Mouse (Mus musculus): ENCODE results near the gene Porcn. TPM values are rescaled to one million over a fixed set of nuclear protein-coding genes. Genes with fewer than 3 reads are reported as not detected.
A peak's percentile ranks its signal among the peaks of the same experiment; 100 is the strongest.

Porcn gene
- not detected in 2 replicates for polyA plus RNA-seq (2012; ENCODE audit: insufficient read depth, insufficient read length, low replicate concordance, missing spikeins)

DNA sequence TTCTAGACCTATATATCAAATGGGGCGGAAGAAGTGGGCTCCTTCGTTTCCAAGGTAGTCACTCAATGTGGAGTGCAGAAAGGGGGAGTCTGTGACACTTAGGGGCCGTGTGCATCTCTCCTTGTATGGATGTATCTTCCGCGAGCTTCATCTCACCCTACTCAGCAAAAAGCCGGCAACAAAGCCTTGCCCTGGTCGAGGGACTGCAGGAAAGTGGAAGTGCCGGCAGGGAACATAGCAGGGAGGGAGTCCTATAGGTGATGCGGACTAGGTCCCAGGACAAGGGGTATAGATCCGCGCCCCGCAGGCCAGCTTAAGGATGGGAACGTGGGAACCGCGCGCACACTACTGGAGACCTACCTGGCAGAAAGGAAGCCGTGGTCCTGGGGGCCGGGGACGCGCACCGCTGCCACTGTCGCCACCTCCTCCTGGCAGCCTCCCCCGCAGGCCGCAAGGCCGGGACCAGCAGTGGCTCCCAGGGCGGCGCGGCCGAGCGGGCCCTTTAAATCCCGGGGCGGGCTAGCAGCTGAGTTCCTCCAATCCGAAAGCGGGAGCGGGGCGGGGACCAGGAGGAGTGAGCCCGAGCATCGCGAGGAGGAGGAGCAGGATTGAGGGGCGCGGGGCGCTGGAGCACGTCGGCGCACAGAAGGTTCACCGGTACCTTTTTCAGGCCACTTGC, at the start of gene Porcn:
Porcn (minus strand) TSS at position 511 of the 679 bp plus-strand sequence.
- H3K4me3 ChIP-seq (ENCODE audit: insufficient read depth, low read depth, low read length) = peak within 1 kb of the TSS; percentile 83
- H3K4me1 ChIP-seq (ENCODE audit: control insufficient read depth, insufficient read depth, low read length) = peaks cover 14% of the 10 kb centered on the region; the same call in 1 of the 2 replicates
- peak within 1 kb of the TSS; percentile 33; the same call in 1 of the 2 replicates for H3K27ac ChIP-seq (ENCODE audit: insufficient read depth, low read depth, low read length)
- WGBS = 11% methylated on average over 41 of the region's 46 CpGs
- no peak for TF ChIP-seq CTCF (IDR thresholded peaks at IDR 0.05; ENCODE audit: insufficient read depth, low read depth, low read length)
- peak; percentile 60; the same call in 1 of the 2 replicates for TF ChIP-seq POLR2A (IDR thresholded peaks at IDR 0.05; ENCODE audit: insufficient read depth, low read depth, low read length)

DNA sequence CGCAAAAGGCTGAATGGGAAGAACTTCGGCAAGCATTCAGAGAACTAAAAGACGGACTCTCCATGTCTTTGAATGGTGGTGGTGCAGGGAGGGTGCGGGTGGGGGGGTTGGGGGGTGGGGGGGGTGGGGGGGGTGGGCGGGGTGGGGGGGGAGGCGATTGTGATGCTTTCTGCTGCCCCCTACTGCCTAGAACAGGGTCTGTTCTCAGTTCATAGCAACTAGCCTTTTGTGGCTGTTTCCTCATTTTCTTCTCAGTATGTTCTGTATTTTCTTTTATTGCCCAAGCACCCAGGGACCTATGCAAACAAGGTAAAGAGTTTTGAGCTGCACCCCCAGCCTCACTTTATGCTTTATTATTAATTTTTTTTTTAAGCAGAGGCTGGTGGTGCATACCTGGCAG, 49.5 kb upstream of the Porcn start:
- WGBS = 16% methylated on average over 4 of the region's 6 CpGs
- Histone ChIP-seq H3K4me1 (ENCODE audit: control insufficient read depth, insufficient read depth, low read length) (no peaks in the 10 kb centered on the region), H3K27ac (ENCODE audit: insufficient read depth, low read depth, low read length) (no peak overlapping the region), H3K4me3 (ENCODE audit: insufficient read depth, low read depth, low read length) (no peak overlapping the region)
- no peak for TF ChIP-seq CTCF (IDR thresholded peaks at IDR 0.05; ENCODE audit: insufficient read depth, low read depth, low read length)
- no peak for TF ChIP-seq POLR2A (IDR thresholded peaks at IDR 0.05; ENCODE audit: insufficient read depth, low read depth, low read length)

DNA sequence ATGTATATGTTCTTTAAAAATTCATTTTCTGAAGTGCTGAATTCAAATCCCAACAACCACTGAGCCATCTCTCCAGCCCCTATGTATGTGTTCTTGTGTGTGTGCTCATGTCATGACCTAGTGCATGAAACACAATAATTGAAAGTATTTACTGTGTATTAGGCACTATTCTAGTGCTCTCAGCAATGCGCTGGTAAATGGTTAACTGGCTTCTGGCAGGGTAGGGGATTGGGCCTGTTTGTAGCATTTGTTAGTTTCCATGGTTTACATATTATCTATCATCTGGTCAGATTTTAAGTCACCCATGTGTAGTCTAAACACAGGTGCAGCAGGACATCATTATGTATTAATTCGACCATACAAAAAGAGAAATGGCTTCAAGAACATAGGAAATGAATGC, 47.4 kb upstream of the Porcn start:
- 81% methylated on average over 2 of the region's 2 CpGs for WGBS
- H3K4me1 ChIP-seq (ENCODE audit: control insufficient read depth, insufficient read depth, low read length) = no peaks in the 10 kb centered on the region
- no peak overlapping the region for H3K27ac ChIP-seq (ENCODE audit: insufficient read depth, low read depth, low read length)
- H3K4me3 ChIP-seq (ENCODE audit: insufficient read depth, low read depth, low read length) = no peak overlapping the region
- no peak for TF ChIP-seq POLR2A (IDR thresholded peaks at IDR 0.05; ENCODE audit: insufficient read depth, low read depth, low read length)
- TF ChIP-seq CTCF (IDR thresholded peaks at IDR 0.05; ENCODE audit: insufficient read depth, low read depth, low read length) = no peak

GRCm38 (mm10) chrX:8252334-8253285, 46.3 kb upstream of the Porcn start, which contains the start of gene Ftsj1:
TSS of gene Ftsj1 (minus strand) at chrX:8252406.
- 12% methylated on average over 45 of the region's 45 CpGs for WGBS
- Histone ChIP-seq H3K27ac (ENCODE audit: insufficient read depth, low read depth, low read length) (peak within 1 kb of the TSS; percentile 97), H3K4me3 (ENCODE audit: insufficient read depth, low read depth, low read length) (peak within 1 kb of the TSS; percentile 86), H3K4me1 (ENCODE audit: control insufficient read depth, insufficient read depth, low read length) (no peaks in the 10 kb centered on the region)
- TF ChIP-seq POLR2A (IDR thresholded peaks at IDR 0.05; ENCODE audit: insufficient read depth, low read depth, low read length) (no peak), CTCF (IDR thresholded peaks at IDR 0.05; ENCODE audit: insufficient read depth, low read depth, low read length) (no peak)

DNA sequence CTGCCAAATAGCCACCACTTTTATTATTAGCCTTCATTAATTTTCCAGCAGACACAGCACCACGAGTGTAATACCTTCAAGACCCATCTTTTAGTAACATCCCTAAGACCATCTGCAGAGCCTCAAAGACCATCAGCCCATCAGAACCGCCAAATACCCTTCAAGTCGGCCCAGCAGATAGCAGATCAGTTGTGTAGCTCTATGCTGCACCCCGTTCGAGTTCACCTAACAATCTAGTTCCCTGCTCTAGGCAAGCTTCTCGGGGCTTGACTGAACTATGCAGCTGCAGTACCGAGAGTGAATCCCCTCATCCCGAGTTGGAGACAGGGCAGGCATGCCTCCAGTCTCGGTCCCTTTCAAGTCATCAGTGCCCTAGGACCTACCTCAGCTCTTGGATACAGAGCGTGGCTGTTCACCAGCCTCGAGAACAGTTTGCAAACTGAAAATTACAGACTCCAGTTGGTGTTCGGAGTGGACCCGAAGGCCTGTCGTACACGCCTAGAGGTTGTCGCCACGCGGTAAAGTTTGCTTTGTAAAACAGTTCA, 45.5 kb upstream of the Porcn start:
- no peaks in the 10 kb centered on the region for H3K4me1 ChIP-seq (ENCODE audit: control insufficient read depth, insufficient read depth, low read length)
- H3K27ac ChIP-seq (ENCODE audit: insufficient read depth, low read depth, low read length) = 0 out of 2 replicates have a peak overlapping the region, but pooled peaks have one; percentile 34
- H3K4me3 ChIP-seq (ENCODE audit: insufficient read depth, low read depth, low read length) = peak overlapping the region; percentile 86
- 27% methylated on average over 18 of the region's 18 CpGs for WGBS
- TF ChIP-seq POLR2A (IDR thresholded peaks at IDR 0.05; ENCODE audit: insufficient read depth, low read depth, low read length) (no peak), CTCF (IDR thresholded peaks at IDR 0.05; ENCODE audit: insufficient read depth, low read depth, low read length) (no peak)

- 73% methylated on average over 8 of the region's 8 CpGs for WGBS
- Histone ChIP-seq H3K4me1 (ENCODE audit: control insufficient read depth, insufficient read depth, low read length) (no peaks in the 10 kb centered on the region), H3K27ac (ENCODE audit: insufficient read depth, low read depth, low read length) (no peak overlapping the region), H3K4me3 (ENCODE audit: insufficient read depth, low read depth, low read length) (no peak overlapping the region)
- TF ChIP-seq CTCF (IDR thresholded peaks at IDR 0.05; ENCODE audit: insufficient read depth, low read depth, low read length) (no peak), POLR2A (IDR thresholded peaks at IDR 0.05; ENCODE audit: insufficient read depth, low read depth, low read length) (no peak)
Measured at GRCm38 (mm10) chrX:8248542-8249120, 42.3 kb upstream of the Porcn start.

GRCm38 (mm10) chrX:8247680-8248079, 41.4 kb upstream of the Porcn start:
- Histone ChIP-seq H3K4me1 (ENCODE audit: control insufficient read depth, insufficient read depth, low read length) (no peaks in the 10 kb centered on the region), H3K4me3 (ENCODE audit: insufficient read depth, low read depth, low read length) (no peak overlapping the region), H3K27ac (ENCODE audit: insufficient read depth, low read depth, low read length) (no peak overlapping the region)
- TF ChIP-seq CTCF (IDR thresholded peaks at IDR 0.05; ENCODE audit: insufficient read depth, low read depth, low read length) (no peak), POLR2A (IDR thresholded peaks at IDR 0.05; ENCODE audit: insufficient read depth, low read depth, low read length) (no peak)
- 91% methylated on average over 2 of the region's 2 CpGs for WGBS

DNA sequence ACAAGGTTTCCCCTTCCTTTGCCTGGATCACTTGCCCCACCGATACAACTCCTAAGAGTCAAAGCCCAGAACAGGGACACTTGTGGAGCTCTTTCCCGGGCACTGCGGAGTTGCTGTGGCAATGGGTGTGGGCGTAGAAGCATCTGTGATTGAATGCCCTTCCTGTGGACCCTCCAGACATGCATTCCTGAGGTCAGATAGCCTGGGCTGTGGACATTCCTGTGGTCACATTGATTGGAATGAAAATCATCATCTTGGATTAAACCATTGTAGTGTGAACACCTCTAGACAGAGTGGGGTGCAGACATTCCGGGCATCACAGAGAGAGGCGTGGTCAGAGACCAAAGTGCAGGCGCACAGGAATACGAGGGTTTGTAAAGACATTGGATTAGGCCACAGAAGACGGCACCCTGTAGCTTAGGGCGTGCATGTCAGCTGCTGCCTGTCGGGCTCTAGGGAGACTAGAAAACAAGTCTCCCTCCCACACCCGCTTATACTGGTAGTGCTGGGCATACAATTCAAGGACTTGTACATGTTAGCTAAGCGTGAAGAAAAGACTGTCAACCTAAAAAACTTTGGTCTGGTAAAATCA, 32.6 kb upstream of the Porcn start:
- TF ChIP-seq POLR2A (IDR thresholded peaks at IDR 0.05; ENCODE audit: insufficient read depth, low read depth, low read length) (no peak), CTCF (IDR thresholded peaks at IDR 0.05; ENCODE audit: insufficient read depth, low read depth, low read length) (no peak)
- WGBS = 75% methylated on average over 13 of the region's 13 CpGs
- Histone ChIP-seq H3K4me1 (ENCODE audit: control insufficient read depth, insufficient read depth, low read length) (no peaks in the 10 kb centered on the region), H3K27ac (ENCODE audit: insufficient read depth, low read depth, low read length) (no peak overlapping the region), H3K4me3 (ENCODE audit: insufficient read depth, low read depth, low read length) (no peak overlapping the region)
